ENCODE assay signal across 21 mouse cellular contexts in the genomic region with DNA sequence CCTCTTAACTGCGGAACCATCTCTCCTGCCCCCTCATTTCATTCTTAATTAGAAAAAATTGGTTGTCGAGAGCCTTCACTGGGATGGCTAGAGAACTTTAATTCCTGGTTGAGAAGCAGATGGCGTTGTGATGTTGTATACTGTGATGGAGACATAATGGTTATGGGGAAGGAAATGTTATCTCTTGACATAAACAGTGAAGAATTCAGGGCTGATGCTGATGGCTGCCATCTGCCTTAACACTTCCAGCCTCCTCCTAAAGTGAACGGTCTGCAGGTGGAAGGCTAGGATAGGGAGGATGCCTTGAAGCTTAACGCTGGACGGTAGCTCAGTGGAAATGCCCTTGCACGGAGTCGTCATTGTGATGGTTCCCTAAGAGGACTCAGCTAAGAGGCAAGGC.
DNase-seq lines count a peak whose midpoint lies in the region; ATAC-seq and TF ChIP-seq lines count a peak whose summit lies in the region.
"Had no signal": no experiment of that assay in that cellular context is flagged by ENCODE, and none has a peak within 500 bp of the region (broad histone marks: within the 10 kb centered on the region; RNA-seq: fewer than 3 reads in every experiment).

No protein-coding gene starts in this region.

- TF ChIP-seq CTCF in lung, embryonic 14.5 days (IDR thresholded peaks at IDR 0.05; ENCODE audit: low read depth) = no peak

- WGBS in lung, embryonic 14.5 days = 38% methylated on average over 8 of the region's 8 CpGs
- 34% methylated on average over 8 of the region's 8 CpGs for WGBS in lung, embryonic 15.5 days
- WGBS in lung, embryonic 16.5 days = 40% methylated on average over 8 of the region's 8 CpGs

- ATAC-seq in lung, embryonic 14.5 days (ENCODE audit: insufficient read depth) = peak; percentile 77; the same call in 1 of the 2 replicates
- 0 out of 2 replicates have a peak, but pooled peaks have one; percentile 27 for ATAC-seq in lung, embryonic 15.5 days (ENCODE audit: borderline replicate concordance, extremely low read depth, low FRiP score, low TSS enrichment)
- peak; percentile 47; the same call in 1 of the 2 replicates for ATAC-seq in lung, embryonic 16.5 days (ENCODE audit: low read depth)
- ATAC-seq: activated CD4-positive, CD25-positive, alpha-beta regulatory T cell, adult 4 months; CD4-positive, CD25-positive, alpha-beta regulatory T cell, adult 4 months; Patski had no signal

- H3K9me3 ChIP-seq in lung, embryonic 14.5 days (ENCODE audit: low read depth, low read length) = no peaks in the 10 kb centered on the region
- H3K9me3 ChIP-seq in lung, embryonic 15.5 days = no peaks in the 10 kb centered on the region
- H3K9me3 ChIP-seq in lung, embryonic 16.5 days (ENCODE audit: control insufficient read depth, low read length) = no peaks in the 10 kb centered on the region
- H3K9me3 ChIP-seq: G1E had no signal

- peaks cover 5% of the 10 kb centered on the region for H3K27me3 ChIP-seq in lung, embryonic 14.5 days (ENCODE audit: insufficient read depth, low read length)
- H3K27me3 ChIP-seq in lung, embryonic 15.5 days = peaks cover 29% of the 10 kb centered on the region
- H3K27me3 ChIP-seq in lung, embryonic 16.5 days (ENCODE audit: control insufficient read depth, insufficient read depth, low read depth, low read length) = peaks cover 8% of the 10 kb centered on the region; the same call in 1 of the 2 replicates
- H3K27me3 ChIP-seq: CH12.LX, Patski had no signal

- H3K36me3 ChIP-seq in lung, embryonic 14.5 days (ENCODE audit: insufficient read depth) = no peaks in the 10 kb centered on the region
- H3K36me3 ChIP-seq in lung, embryonic 15.5 days = no peaks in the 10 kb centered on the region
- H3K36me3 ChIP-seq in lung, embryonic 16.5 days (ENCODE audit: control insufficient read depth, insufficient read depth, low read length) = no peaks in the 10 kb centered on the region
- H3K36me3 ChIP-seq: G1E had no signal

- no peak overlapping the region for H3K4me3 ChIP-seq in lung, embryonic 14.5 days (ENCODE audit: low read depth, low read length)
- H3K4me3 ChIP-seq in lung, embryonic 15.5 days = no peak overlapping the region
- H3K4me3 ChIP-seq in lung, embryonic 16.5 days (ENCODE audit: low read length) = no peak overlapping the region

- H3K4me2 ChIP-seq in lung, embryonic 14.5 days = no peak overlapping the region
- H3K4me2 ChIP-seq in lung, embryonic 15.5 days = no peak overlapping the region
- H3K4me2 ChIP-seq in lung, embryonic 16.5 days (ENCODE audit: low read depth, low read length) = no peak overlapping the region

- H3K4me1 ChIP-seq in lung, embryonic 14.5 days (ENCODE audit: insufficient read depth) = peaks cover 5% of the 10 kb centered on the region; the same call in 1 of the 2 replicates
- H3K4me1 ChIP-seq in lung, embryonic 15.5 days = no peaks in the 10 kb centered on the region
- H3K4me1 ChIP-seq in lung, embryonic 16.5 days (replicated peaks; ENCODE audit: control insufficient read depth, insufficient read depth, low read length) = no peaks in the 10 kb centered on the region

- H3K27ac ChIP-seq in lung, embryonic 14.5 days (ENCODE audit: low read depth) = no peak overlapping the region
- no peak overlapping the region for H3K27ac ChIP-seq in lung, embryonic 15.5 days
- no peak overlapping the region for H3K27ac ChIP-seq in lung, embryonic 16.5 days (ENCODE audit: low read length)

- peak; percentile 82 for DNase-seq in lung, embryonic 14.5 days
- no peak for DNase-seq in lung, postnatal 4 days
- no peak for DNase-seq in lung, postnatal 10 days
- DNase-seq in lung, adult 18-20 months = no peak
- DNase-seq: adrenal gland, adult 2 months; adrenal gland, adult 8-10 months; adrenal gland, postnatal 10 days; adrenal gland, postnatal 14 days; adrenal gland, postnatal 25 days; adrenal gland, postnatal 36 days; B cell, adult 2 months; cerebellum, adult 11 months; cerebellum, adult 11-12 months; cerebellum, adult 18-20 months had no signal

- no peak overlapping the region for H3K9ac ChIP-seq in lung, embryonic 14.5 days
- no peak overlapping the region for H3K9ac ChIP-seq in lung, embryonic 15.5 days
- H3K9ac ChIP-seq in lung, embryonic 16.5 days (ENCODE audit: low read length) = no peak overlapping the region

Comparison
In these comparisons a context has a peak if more than half of its experiments do, and no peak if none do; other contexts are left out.
1. ATAC-seq: peak in every context shown above with its lines; median percentile 77 in lung, embryonic 14.5 days; 47 in lung, embryonic 16.5 days; 27 in lung, embryonic 15.5 days.